Mouse (Mus musculus) ES-CJ7 (cell line): Measurements from ENCODE around the gene Erp29.
"Not testable (repeated sequence)": the region's sequence is repeated elsewhere in the genome, so short reads cannot be mapped to it uniquely, and the experiment has no call there.

Experiments used
- DNase-seq: peaks from one replicate; pipeline ENCODE4 v3.0.0; 2011; ENCODE audit warnings: low read depth, low spot score

Erp29 gene

DNA sequence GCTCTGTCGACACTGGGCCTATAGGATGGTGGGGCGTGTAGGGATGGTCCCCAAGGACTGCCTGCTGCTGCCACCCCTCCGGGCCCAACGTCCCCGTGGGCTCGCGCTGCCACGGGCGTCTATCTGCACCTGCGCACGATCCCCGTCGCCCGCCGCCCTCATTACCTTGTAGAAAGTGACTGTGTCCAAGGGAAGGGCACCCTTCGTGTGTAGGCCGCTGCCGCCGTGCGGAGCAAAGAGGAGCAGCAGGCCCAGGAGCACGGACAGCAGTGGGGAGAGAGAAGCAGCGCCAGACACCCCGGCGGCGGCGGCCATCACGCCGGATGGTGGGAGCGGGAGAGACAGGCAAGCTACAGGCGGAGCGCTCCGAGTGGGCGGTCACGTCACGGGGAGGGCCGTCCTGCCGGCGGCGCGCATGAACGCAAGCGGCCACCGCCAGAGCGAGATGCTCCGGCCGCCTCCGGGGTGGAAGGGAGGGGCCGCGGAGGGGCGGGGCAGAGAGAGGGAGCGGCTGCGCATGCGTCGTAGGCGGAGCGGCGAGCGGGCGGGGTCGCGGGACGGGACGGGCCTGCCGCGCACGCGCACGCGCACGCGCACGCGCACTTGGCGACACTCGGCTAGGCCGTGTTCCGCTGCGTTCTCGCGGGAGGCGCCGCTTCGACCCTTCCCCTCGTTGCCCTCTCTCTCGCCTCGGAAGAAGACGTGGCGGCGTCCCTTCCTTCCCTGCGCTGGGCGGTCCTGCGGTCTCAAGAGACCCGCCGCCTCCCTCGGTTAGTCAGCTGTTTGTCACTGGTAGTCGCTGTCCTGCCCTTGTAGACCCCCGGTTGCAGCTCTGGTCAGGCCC, at the start of gene Erp29:
Erp29 (minus strand) TSS at position 481 of the 844 bp plus-strand sequence.
- peak; percentile 94 for DNase-seq

DNA sequence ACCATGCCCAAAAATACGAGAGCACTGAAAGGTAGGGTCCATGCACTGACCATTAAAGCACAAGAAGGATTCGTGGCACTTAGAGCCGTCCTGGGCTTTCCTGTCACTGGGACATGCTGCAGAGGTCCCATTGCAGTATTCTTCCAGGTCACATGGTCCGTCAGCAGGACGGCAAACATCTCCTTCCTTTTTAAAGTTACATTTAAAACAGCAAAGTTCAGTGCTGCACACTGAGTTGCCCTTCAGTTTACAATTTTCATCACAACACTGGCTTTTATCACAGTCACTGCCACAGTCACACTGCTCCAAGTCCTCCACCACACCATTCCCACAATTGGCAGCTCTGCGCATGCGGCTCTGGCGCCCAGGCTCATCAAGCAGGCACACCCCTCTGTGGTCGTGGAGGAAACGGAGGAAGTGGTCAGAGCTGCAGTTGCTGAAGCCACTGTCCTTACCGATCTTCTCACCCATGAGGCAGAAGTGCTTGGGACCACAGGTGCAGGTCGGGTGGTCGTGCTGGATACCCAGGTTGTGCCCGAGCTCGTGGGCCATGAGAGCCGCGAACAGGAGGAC, 49.2 kb upstream of the Erp29 start:
- DNase-seq = not testable (repeated sequence)

DNA sequence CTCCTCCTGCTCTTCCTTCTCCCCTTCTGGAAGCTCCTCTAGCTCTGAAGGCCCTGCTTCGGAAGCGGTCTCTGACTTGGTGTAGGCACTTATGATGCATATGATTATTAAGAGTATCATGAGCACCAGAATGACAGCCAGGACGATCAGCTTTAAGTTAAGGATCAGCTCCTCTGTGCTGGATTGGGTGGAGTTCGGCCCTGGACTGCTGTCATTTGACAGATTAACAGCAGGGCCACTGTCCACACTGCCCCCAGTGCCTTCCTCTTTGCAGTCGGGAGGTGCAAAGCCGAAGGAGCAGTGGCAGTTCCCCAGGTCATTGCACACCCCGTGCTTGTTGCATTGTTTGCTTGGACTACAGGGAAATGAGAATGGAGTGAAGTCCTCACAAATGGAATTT, 48.4 kb upstream of the Erp29 start:
- DNase-seq = no peak

DNA sequence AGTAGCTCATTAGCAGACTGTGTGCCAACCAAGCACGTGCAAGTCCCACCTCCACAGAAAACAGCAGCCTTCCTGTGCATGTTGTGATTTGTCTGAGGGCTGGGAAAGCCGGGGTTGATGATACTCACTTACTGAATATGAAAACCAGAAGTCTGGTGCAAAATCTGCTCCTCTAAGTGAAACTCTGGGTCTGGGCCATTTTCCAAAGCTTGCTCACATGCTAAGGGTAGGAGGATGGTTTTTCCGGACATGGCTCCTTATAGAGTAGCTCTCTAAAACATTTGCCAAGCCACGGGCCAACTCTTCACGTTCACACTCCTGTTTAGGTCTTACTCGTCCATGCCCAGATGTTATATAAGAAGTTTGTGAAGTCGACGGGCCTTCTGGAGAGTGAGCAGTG, 41.0 kb upstream of the Erp29 start:
- no peak for DNase-seq

DNA sequence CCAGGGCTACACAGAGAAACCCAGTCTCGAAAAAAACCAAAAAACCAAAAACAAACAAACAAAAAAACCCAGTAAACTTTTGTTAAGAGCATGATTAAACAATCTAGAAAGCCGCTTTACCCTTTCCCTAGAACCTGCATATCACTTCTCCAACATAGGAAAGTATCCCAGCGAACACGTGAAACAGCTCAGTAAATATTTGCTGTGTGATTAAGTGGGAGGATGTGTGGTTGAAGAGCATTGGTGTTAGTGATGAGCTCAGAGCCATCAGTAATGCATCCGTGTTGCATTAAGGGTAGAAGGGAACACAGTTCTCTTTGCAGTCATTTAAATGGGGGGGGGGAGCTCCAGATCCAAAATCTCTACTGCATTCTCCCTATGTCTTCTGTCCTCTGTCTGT, 32.5 kb upstream of the Erp29 start:
- DNase-seq = no peak

DNA sequence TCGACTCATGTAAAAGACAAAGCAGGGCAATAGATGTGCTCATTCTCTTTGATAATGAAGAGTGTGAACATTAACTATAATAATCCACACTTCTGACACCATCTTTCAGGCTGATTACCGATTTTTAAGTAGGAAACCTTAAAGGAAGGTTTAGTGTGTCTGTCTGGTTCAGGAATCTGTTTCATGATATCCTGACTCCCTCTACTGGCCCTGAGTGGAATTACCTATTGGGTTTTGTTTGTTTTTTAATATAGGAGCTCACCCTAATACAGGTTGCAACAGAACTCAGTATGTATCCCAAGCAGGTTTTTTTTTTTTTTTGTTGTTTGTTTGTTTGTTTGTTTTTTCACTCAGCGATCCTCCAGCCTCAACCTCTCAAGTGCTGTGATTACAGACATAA, 25.4 kb upstream of the Erp29 start:
- peak; percentile 58 for DNase-seq

DNA sequence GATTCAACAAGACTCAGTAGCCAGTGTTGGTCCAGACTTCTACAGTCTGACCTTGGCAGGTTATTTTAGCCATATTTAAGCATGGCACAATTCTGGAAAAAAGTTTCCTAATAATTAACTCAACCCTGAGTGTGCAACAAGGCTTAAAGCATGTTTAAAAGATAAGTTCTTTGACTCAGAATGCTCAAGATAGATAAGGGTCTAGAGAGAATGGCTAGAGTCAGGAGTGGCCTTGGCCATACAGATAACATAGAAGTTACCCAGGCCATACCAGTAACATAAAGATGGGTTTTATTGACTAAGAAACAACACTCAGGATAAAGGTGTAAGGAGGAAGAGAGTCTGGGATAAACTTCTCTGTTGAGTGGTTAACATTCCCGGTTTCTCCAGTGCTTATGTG, 23.7 kb upstream of the Erp29 start:
- no peak for DNase-seq

DNA sequence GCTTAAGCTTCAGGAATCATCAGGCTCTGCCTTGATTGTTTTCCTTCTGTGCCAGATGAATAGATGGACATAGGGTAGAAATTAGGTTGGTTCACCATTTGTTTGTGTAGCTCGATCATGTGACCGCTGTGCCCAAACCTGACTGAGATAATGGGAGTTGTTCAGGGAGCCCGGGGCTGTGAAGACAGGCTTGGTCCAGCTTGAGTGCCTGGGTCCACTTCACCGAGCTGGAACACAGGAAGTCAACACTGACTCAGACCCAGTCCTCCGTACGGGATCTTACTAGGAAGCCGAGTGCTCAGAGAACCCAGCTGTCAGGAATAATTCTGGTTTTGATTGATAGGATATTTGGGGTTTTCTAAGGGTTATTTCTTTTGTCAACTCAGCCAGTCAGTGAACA, 22.3 kb upstream of the Erp29 start:
- no peak for DNase-seq

DNA sequence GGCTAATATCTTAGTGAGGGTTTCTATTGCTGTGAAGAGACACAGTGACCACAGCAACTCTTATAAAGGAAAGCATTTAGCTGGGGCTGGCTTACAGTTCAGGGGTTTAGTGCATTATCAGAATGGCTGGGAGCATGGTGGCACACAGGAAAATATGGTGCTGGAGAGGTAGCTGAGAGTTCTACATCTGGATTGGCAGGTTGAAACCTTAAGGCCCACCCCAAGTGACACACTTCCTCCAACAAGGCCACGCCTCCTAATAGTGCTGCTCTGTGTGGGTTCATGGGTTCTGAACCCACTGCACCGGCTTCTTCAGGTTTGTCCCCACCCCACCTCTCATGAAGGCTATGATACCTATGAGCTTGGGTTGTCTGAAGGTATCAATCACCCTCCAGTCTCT, 20.1 kb upstream of the Erp29 start:
- DNase-seq = no peak

DNA sequence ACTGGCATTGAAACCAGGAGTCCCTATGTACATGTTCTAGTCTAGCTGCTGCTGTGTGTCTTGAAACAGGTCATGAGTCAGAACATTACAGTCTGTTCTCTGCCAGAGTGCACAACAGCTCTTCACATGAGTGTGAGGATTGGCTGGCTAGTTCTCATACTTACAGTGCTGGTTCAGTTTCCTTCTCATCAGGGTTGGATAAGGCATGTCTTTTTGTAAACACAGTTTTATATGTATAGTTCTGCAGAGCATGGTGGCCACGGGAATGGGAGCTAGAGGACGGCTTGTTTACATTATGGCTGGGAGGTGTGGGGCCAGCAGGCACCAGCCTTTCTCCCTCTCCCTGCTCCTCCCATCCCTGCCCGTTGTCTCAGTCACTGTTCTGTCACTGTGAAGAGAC, 17.3 kb upstream of the Erp29 start:
- no peak for DNase-seq

DNA sequence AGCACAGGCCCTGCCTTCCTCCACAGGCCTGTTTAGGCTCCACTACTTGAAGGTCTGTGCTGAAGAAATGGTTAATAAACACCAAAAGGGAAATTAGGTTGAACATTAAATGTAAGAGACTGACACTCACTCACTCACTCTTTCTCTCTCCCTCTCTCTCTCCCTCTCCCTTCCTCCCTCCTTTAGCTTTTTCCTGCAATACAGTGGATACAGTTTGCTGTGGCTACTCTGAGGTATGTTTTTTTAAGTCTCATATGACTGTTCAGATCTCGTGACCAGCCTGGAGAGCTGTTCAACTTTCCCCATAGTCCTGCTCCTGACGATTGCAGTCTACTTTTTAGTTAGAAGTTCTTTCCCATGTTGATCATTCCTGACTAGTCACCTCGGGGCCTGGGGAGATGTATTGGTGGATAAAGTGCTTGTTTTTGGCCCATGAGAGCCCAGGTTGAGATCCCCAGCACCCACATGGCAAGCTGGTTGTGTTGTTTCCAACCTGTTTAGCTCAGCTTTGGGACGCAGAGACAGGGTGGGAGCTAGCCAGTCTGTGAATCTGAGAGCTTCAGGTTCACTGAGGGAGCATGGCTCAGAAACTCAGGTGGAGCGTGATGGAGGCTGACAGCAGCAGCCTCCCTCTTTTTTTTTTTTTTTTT, 11.4 kb upstream of the Erp29 start:
- DNase-seq = no peak

DNA sequence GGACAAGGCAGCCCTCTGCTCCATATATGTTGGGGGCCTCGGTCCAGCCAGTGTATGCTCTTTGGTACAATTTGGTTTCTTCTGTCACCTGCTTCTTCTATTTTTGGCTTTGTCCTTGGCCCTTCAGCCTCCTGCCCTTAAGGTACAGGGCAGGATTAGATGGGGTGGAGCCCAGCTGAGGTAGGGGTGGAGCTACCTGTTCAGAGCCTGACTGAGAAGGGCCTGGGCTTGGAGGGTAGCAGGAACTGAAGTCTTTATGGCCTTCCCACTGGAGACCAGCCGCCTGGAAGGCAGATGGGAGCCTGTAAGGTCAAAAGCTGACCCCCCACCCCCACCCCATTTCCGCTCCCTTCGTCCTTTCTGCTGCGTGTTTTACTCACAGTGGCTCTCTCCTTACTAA, 10.7 kb upstream of the Erp29 start:
- DNase-seq = no peak

DNA sequence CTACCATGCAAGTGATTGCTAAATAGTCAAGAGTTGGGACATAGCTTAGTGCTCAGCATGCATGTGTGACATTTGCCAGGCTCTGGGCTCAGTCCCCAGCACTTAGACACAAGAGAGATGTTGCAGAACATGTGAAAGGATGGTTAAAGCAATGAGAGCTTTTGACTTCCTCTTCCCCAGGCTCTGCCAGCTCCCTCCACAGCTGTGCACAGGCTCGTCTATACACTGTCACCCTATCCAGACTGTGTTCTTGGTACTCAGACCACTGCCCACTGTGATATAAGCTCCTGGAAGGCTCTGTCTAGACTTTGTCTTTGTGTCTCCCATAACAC, 9.8 kb upstream of the Erp29 start:
- DNase-seq = no peak

DNA sequence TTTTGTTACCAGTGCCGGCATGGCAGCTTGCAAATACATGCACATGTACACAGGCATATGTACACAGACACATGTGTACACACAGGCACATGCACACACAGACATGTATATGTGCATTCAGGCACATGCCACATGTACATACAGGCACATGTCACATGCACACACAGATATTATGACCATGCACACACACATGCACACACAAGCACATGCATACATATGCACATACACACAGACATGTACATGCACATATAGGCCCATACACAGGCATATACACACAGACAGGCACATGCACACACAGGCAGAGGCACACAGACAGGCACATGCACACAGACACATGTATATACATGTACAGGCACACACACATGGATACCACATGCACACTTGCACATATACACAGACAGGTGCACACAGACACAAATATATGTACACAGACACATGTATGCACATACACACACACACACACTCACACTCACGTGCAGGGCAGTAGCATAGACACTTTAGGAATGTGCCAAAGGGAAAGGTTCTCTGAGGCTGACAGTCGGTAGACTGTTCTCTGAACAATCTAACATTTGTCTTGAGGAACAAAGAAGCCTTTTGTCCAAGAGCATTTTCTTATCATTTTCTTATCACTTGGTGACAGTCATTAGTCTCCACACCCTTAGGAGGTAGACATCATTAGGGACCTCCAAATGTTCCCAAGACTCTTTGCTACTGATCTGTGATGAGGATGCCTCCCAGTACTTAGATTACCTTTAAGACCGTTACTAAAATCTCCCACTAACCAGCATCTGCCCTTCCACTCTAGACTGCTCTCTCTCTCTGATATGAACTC, 9.2 kb upstream of the Erp29 start:
- no peak for DNase-seq

DNA sequence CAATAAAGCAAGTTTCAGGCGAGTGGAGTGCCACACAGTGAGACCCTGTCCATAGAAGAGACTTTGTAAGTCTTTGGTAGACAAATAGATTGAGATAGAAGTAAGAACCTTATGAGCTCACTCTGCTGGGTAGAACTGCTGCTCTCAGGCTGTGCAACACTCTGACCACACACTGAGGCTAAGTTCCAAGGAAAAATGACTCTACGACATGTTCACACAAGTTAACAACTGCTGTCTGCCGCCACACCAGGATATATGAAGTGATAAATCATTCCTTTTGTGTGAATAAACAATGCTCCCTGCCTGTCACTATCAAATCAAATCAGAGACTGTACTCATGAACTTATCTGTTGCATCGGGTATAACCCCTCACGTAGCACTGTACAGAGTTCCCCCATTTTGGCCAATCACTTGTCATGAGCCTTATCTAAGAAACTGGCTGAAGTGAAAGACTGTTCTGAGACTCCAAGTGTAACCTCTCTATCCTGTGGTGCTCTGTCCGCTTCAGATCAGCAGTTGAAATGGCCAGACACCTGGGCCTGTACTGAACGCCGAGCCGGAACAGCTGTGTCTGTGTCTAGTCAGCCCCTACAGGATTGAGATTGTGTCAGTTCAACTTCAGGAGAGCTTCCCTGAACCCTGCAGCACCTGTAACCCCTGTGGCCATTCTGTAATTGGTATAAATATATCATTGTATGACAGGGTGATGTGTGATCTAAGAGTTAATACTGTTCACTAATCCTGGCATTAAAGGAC, 3.4 kb upstream of the Erp29 start:
- no peak for DNase-seq

DNA sequence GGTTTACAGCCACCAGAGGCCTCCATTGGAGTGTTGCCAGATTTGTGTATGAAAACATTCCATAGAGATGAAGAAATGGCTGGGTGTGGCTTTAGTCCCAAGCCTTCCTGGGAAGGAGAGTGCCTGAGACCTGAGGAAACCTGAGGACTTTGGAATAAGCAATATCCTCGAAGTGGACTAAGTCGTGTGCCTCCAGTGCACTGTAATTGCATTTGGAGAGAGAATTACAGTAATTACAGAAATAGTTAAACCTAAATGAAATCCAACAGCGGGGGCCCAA, 2.1 kb upstream of the Erp29 start:
- no peak for DNase-seq

DNA sequence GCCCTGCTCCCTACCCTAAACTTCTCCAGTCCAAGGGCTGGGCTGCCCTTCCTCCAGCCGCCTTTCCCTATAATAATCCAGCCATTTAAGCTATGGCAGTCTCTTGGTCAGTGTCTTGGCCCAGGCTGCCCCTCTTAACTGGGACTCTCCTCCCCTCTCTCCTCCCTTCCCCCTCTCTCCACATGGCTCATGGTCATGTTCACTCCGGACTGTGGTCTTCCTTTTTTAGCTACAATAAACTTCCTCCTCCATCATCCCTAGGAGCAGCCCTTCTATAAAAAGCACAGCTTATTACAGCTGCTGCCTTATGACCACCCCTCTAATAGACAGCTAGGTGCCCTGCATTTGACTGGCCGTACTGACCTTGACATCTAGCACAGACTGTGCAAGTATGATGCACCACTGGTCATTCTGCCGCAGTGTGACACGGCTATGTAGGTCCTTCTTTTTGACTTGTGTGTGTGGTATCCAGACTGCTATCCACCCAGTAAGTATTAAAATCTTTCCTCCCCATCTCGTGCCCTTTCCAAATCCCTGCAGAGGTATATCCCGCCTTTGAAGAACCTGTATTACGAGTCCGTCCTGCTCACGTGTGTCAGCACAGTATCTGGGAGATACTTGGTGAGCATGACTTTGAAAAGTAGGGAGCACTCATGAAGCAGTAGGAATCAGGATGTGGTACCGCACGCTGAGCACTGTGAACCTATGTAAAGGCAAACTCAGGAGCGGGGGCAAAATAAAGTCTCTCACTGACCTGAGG, 1.6 kb upstream of the Erp29 start:
- no peak for DNase-seq

DNA sequence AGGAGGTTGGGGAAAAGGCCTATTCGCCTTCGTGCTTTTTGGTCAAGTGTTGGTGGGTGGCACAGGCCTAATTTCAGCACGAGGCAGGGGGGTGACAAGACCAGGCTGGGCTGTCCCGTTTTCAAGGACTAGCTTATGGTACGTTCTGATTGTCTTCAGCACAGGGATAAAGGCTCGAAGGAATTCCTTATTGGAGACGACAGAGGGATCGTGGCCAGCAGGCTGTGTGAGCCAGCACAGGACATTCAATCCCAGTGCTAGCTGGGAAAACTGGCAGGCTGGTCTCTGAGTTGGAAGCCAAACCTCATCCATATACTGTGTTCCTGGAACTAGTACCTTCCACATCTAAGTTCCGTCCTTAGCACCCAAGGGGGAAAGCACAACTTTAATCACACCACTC, 600 bp upstream of the Erp29 start:
- no peak for DNase-seq

DNA sequence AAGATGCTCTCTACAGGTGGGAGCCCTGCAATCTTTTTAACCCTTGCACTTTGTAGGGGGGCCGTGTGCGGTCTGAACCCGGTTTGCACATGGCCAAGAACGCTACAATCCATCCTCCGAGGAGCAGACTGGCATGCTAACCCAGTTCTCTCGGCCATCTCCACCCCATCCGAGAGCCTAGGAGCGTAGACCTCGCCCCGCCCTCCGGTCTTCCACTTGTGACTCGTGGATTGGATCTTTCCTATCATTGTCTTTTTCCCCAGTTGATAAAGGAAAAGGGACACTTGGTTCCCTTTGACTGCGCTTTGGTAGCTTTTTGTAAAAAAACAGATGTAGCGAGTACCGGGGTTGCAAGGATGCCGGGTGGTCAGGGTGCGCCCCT, 671 bp downstream of the Erp29 start, which contains the start of gene Tmem116:
Tmem116 (plus strand) TSS at position 250 of the 382 bp plus-strand sequence.
- DNase-seq = peak; percentile 44

DNA sequence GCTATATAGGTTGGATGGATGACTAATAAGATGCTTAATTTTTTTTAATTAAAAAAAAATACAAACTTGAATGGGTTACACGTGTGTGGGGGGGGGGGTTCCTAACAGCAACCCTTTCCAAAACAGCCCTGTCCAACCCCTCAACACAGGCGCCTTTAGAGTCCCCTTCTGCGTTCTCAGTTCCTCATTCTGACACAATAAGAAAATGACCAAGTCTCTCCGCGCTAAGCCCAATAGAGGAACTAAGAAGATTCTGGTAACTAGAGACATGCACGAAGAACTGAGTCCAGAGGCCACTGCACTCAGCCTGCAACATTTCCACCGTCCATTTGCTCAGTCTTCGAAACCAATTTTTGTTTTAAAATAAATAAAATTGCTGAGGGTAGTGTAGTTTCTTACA, 1.1 kb downstream of the Erp29 start:
- no peak for DNase-seq

DNA sequence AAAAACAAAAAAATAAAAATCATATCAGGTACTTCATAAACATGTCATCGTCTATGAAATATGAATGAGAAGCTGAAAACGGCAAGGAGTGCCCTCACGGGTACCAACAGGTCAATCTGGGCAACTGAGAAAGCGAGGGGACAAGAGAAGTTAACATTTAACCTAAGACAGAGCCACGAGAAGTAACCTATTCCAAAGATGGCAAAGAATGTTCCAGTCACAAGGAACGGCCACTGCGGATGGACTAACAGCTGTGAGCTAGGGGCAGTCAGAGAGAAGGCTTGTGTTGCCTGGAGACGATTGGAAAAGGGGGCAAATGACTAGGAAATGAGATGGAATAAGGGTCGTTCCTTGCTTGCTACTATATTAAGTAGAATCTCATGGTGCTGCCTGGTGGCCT, 1.8 kb downstream of the Erp29 start:
- no peak for DNase-seq
